Mouse (Mus musculus): Measurements from ENCODE around the gene Zfp983. TPM values are rescaled to one million over a fixed set of nuclear protein-coding genes. Genes with fewer than 3 reads are reported as not detected.

Zfp983 gene
- polyA plus RNA-seq, 1 experiment from 2014 or later, result 10.5 TPM

Other genes starting within 250 kb of the Zfp983 start
- 4.2 and 4.4 TPM in 2 replicates for gene Zfp54, start 227.4 kb upstream of the Zfp983 start, polyA plus RNA-seq (2014; fragmentation: Nextera tagmentation; extraction: Ambion mirVana)
- gene Zfp51, start 200.2 kb upstream of the Zfp983 start, polyA plus RNA-seq (2014; fragmentation: Nextera tagmentation; extraction: Ambion mirVana), result 14.5 and 17.1 TPM in 2 replicates
- 8.7 and 10.1 TPM in 2 replicates for gene Zfp53, start 161.6 kb upstream of the Zfp983 start, polyA plus RNA-seq (2014; fragmentation: Nextera tagmentation; extraction: Ambion mirVana)
- gene Zfp52, start 115.1 kb upstream of the Zfp983 start, polyA plus RNA-seq (2014; fragmentation: Nextera tagmentation; extraction: Ambion mirVana), result 1.3 and 1.5 TPM in 2 replicates
- 19.7 and 20.4 TPM in 2 replicates for gene Zfp948, start 83.6 kb upstream of the Zfp983 start, polyA plus RNA-seq (2014; fragmentation: Nextera tagmentation; extraction: Ambion mirVana)
- gene Gm10226, start 41.2 kb downstream of the Zfp983 start, polyA plus RNA-seq (2014; fragmentation: Nextera tagmentation; extraction: Ambion mirVana), result 16.5 and 19.5 TPM in 2 replicates
- 21.0 and 22.5 TPM in 2 replicates for gene Zfp760, start 57.1 kb downstream of the Zfp983 start, polyA plus RNA-seq (2014; fragmentation: Nextera tagmentation; extraction: Ambion mirVana)
- gene Zfp229, start 80.2 kb downstream of the Zfp983 start, polyA plus RNA-seq (2014; fragmentation: Nextera tagmentation; extraction: Ambion mirVana), result 7.3 and 7.8 TPM in 2 replicates
- gene Zfp820, start 195.1 kb downstream of the Zfp983 start, polyA plus RNA-seq (2014; fragmentation: Nextera tagmentation; extraction: Ambion mirVana), result 5.9 and 6.1 TPM in 2 replicates

Measured in neural tube, embryonic 11.5 days (tissue).